Mouse (Mus musculus) embryo, embryonic 10 days (tissue): ENCODE results near the gene Kirrel2.

Source experiments
- DNase-seq: peaks from one replicate; pipeline ENCODE4 v3.0.0-alpha.2; 2015; ENCODE audit warnings: low spot score

Gene Kirrel2

GRCm38 (mm10) chr7:30450241-30450640, 7.2 kb downstream of the Kirrel2 start:
- no peak for DNase-seq

GRCm38 (mm10) chr7:30444971-30445751, 12.3 kb downstream of the Kirrel2 start, which contains the start of gene Aplp1:
Aplp1 (minus strand) TSS chr7:30445535.
- DNase-seq, result peak; percentile 66

DNA sequence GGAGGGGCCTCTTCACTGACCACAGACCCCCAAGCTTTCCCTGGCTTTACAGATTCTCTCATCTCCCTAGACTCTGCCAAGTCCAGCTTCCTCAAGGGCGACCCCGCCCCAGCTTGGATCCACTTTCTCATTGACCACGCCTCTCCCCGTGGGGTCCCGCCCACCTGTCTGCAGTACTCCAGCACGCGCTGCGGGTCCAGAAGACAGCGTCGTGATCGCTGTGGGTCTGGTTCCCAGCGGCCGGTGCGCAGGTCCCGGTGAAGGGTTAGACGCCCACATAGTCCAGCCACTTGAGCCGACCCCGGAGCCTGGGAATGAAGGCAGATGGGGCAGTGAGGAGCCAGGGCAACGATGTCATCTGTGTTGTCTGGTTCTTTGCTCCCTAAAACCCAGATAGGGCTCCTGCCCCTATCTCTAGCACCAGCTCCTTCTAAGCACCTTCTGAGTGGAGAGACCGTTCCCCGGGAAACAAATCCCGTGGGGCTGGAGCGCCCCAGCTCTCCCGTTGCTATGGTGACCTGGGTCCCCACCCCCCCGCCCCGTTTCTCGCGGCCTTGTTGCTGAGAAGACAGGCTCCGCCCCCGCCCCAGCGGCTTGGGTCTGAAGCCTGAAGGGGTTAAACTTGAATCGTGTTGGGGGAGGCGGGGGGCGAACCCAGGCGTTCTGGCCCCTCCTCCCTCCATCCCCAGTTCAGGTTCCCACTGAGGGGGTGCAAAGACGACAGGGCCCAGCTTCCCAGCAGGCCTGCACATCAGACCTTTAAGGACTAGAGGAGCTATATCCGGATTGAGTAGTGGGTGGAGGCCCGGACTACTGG, 13.1 kb downstream of the Kirrel2 start:
- DNase-seq, result peak; percentile 73

GRCm38 (mm10) chr7:30443696-30444095, 13.8 kb downstream of the Kirrel2 start:
- no peak for DNase-seq

- peak; percentile 64 for DNase-seq
Measured at GRCm38 (mm10) chr7:30440697-30441096, 16.8 kb downstream of the Kirrel2 start.

GRCm38 (mm10) chr7:30439734-30440133, 17.8 kb downstream of the Kirrel2 start:
- no peak for DNase-seq

DNA sequence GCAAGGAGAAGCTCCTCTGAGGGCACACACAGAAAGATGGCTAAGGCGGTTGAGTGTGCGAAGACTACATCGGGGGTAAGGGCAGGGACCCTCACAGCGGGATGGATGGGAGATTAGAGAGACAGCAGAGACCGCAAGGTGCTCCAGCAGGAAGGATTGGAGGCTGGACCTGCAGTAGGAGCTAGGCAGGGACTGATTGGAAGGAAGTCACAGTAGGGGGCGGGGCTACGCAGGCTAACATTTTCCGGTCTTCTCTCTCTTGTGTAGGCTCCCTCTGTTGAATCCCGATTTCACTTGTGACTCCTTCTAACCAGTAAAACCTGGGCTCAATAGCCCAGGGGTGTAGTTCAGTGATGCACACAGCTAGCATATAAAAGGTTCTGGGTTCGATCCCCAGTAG, 20.6 kb downstream of the Kirrel2 start:
- DNase-seq, result no peak

GRCm38 (mm10) chr7:30435156-30435555, 22.3 kb downstream of the Kirrel2 start:
- DNase-seq, result no peak

DNA sequence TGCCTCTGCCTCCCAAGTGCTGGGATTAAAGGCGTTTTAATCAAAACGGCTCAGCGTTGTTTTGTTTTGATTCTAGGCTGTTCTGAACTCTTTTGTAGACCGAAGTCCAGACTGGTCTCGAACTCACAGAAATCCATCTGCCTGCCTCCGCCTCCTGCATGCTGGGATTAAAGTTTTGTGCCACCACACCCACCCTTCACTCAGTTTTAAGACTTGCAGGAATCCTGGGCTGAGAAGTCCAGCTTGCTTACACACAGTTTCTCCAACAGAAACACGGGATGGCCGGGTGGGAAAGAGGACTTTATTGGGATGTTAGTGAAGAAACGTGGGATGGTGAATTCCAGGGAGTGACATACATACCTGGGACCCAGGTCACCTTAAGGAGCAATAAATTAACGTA, 22.8 kb downstream of the Kirrel2 start:
- DNase-seq, result no peak

- DNase-seq, result peak; percentile 48
Measured at GRCm38 (mm10) chr7:30434238-30434637, 23.3 kb downstream of the Kirrel2 start.

DNA sequence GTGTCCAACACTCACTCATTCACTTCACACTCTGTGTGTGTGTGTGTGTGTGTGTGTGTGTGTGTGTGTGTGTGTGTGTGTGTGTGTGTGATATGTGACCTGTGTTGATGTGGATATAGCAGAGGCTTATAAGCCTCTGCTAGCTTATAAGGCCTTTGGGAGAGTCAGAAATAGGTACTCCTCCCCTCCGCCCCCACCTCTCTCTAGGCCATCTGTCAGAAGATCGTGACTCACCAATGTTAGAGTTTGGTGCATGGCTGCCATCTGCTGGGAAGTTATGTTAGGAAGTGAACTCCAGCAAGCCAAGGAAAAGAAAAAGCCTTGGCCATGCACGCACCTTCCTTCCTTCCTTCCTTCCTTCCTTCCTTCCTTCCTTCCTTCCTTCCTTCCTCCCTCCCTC, 25.7 kb downstream of the Kirrel2 start:
- peak; percentile 77 for DNase-seq

- no peak for DNase-seq
Measured at GRCm38 (mm10) chr7:30430191-30430590, 27.3 kb downstream of the Kirrel2 start.

DNA sequence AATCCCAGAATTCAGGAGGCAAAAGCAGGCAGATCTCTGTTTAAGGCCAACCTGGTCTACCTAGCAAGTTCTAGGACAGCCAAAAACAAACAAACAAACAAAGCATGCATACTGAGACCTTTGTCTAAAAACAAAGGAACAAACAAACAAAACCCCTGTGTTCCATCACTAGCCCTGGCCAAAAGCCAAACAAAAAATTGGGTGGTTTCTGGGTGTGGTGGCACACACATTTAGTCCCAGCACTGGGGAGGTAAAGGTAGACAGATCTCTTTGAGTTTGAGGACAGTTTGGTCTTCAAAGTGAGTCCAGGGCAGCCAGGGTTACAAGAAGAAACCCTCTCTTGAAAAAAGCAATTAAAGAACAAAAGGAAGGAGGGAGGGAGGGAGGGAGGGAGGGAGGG, 28.2 kb downstream of the Kirrel2 start:
- DNase-seq, result no peak

DNA sequence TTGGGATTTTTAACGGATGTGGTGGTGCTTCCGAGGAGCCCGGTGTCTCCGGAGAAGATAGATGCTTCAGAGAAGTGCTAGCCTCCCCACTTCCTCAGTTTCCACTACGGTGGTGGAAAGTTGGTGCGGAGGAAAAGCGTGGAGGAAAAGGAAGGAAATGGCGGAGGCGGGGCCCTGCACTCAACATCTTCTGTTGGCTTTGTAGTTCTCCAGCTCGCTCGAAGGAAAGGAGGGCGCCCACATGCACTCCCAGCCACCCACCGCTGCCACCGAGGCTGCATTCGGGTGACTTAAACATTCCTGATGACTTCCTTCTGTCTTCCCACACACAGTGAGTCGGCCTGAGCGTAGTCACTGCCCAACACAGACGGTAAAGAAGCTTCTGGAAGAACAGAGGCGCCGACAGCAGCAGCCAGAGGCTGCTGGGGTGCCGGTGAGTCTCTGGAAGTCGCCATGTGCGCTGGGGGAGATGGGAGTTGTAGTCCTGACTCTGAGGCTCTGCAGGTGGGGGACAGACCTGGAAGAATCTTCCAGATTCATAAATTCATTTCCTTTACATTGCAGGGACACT, 34.3 kb downstream of the Kirrel2 start:
- DNase-seq, result no peak

DNA sequence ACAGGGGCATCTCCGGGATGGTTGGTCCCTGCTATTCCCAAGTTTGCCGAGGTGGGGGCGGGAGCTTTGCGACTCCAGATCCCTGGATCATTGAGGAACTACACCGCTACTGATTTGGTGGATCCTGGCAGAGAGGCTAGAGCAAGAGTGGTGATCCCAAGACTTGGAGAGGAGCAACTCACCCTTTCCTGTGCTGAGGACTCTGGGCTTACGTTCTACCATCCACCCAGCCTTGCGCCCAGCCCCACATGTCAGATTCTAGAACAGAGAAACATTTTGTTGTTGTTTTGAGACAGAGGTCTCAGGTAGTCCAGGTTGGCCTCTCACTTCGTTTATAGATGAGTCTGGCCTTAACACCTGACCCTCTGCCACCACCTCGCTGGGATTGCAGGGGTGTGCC, 34.9 kb downstream of the Kirrel2 start:
- no peak for DNase-seq

DNA sequence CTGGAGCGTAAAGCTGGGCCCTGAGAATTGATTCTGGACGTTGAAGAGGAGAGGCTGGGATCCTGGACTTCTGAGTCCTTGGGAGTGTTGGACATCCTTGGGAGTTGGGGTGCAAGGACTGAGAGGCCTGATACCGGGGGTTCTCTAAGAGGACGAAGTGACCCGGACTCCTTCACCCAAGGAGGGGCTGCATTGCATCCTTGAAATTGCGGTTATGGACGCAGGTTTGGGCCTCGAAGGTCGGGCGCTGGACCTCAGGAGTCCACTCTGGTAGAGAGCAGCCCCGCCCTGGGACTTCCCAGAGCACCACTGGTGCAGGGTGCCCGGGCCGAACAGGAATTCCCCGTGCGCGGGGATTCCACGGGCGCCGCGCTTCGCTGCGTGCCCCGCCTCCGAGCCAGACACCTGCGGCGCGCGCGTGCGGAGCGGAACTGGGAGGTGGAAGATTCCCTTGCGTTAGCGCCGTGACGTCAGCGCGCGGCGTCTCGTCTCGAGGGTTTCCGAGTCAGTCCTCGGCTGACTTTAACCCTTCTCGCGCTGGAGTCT, 35.5 kb downstream of the Kirrel2 start:
- DNase-seq, result peak; percentile 96

DNA sequence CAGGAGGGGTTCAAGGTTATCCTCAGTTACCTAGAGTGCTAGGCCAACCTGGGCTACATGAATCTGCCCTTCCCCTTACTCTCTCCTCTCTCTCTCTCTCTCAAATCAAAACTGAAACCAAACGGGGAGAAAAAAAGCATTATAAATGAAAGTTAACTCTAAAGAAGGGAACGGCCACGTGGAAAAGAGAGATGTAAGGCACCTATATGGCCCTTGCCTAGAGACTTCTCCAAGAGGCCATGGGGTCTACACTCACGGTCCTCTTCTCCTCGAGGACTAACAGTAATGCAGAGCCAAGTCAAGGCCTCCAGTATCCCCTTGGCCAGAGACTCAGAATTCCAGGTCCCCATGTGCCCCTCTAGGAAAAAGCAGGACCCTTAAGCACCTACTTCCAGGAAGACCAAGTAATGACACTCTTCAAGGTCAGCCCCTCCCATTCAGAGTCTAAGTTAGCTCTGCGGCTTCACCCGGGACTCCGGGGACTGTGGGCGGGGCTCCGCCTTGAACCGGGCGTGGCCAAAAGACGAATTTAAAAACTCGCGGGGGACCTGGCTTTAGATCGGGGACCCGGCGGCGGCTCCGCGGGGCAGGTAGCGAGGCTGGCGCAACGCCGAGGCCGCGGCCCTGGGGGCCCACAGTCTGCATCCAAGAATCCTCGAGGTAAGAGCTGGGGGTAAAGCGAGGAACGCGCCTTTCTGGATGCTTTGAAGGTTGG, 36.2 kb downstream of the Kirrel2 start, which contains the start of gene Nfkbid:
Gene Nfkbid, plus strand, starts transcription at position 558 of the 715 bp plus-strand sequence.
- DNase-seq, result peak; percentile 29

DNA sequence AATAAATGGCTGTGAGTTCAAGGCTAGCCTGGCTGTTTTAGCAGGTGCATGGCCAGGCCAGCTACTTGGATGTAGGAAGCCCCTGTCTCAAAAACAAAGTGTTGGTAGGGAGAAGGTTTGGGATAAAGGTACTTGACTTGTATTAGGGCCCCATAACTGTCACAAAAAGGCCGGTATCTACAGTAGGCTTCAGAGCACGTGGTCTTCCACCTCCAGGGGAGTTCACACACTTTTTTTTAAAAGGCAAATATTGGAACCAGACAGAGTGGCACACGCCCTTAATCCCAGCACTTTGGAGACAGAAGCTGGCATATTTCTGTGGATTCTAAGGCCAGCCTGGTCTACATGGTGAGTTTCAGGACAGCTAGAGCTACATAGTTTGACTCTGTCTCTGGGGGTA, 36.8 kb downstream of the Kirrel2 start:
- DNase-seq, result no peak

DNA sequence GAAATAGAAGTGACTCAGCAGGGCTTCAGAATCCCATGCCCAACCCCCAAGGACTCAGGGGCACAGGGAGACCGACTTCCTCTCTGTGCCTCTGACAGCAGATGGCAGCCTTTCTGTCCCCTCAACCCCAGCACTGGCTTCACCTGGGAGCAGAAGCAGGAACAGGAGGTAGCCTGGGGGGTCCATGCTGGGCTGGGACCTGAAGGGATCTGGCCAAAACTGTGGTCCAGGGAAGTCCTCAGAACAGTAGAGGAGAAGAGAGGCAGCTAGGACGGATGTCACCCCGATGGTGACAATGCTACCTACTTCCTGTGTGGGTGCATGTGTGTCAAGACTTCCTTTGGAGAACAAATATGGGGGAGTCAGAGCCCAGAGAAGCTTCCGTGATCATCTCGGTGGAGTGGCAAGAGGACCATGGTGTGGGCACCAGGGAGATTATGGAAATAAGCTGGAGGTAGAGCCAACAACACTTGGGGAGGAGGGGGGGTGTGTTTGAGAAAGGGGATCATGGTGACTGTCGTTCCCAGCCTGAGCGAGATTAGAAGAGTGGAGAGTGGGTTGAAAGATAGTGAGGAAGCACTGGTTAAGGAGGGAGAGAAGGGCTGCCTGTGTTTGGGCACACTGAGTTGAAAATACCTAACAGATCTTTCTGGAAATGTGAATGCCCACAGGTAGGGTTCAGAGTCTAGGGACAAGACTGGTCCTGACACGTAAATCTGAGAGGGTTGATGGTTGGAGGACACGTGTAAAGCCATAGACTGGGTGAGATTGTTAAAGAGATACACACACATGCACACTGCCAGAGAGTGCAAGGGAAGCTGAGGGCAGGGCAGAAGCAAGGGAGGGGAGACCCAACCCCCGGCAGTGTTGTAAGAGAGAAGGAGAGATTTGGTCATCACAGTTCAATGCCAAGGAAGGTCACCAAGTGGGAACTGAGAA, 37.7 kb downstream of the Kirrel2 start, which contains the start of gene Hcst:
Gene Hcst, minus strand, starts transcription at position 294 of the 939 bp plus-strand sequence.
- no peak for DNase-seq

DNA sequence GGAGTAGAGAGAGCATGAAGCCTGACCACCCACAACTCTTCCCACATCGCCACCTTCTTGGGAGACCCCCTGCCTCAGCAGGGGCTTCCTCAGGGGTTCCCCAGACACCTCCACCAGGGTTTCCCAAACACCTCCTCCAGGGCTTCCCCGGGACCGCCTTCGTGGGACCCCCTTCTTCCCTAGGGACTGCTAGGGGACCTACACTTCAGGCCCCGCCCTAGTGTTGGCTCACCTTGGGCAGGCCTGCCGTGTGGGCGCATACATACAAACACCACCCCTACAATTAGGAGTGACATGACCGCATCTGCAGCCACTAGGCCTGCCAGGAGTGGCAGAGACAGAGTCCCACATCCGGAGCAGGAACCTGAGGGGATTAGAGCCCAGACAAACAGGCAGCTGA, 39.6 kb downstream of the Kirrel2 start:
- no peak for DNase-seq

- no peak for DNase-seq
Measured at GRCm38 (mm10) chr7:30413596-30413995, 43.9 kb downstream of the Kirrel2 start, which contains the start of gene Tyrobp. Tyrobp (plus strand) TSS chr7:30413760.
